Mouse (Mus musculus): Measurements from ENCODE around the gene Gm18596.
"Not testable (repeated sequence)": the region's sequence is repeated elsewhere in the genome, so short reads cannot be mapped to it uniquely, and the experiment has no call there.

Gm18596 gene

DNA sequence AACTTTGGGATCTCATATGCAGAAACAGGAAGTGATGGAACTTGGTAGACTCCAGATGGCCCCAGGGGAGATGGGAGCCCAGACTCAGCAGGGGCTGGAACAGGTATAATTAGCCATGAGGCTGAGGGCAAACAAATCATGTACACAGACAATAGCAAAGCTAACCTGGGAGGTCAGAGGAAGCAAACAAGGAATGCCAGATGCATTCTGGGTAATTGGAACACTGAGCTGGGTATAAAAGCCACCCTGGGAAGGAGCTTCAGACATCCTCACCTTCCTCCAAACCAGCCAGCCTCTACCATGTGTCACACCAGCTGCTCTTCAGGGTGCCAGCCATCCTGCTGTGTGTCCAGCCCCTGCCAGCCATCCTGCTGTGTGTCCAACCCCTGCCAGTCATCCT lies 31.3 kb downstream of the Gm18596 start, which contains the start of gene Gm10024:
Gene Gm10024 (plus strand): TSS at position 301 of the 400 bp plus-strand sequence.
- not testable (repeated sequence) for DNase-seq (ENCODE audit: low spot score)

DNA sequence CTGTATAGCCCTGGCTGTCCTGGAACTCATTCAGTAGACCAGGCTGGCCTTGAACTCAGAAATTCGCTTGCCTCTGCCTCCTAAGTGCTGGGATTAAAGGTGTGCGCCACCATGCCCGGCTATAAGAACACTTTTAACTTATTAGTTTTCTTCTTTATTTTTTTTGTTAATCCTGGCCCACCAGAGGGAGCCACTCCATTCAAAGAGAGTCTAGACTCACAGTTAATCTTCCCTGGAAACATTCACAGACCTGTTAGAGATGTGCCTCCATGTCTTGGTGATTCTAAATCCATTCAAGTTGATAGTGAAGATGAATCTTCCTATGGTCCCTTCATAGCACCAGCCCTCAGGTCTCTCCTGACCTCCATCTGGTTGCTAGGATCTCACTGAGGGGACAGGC lies 32.6 kb downstream of the Gm18596 start:
- DNase-seq (ENCODE audit: low spot score): no peak

DNA sequence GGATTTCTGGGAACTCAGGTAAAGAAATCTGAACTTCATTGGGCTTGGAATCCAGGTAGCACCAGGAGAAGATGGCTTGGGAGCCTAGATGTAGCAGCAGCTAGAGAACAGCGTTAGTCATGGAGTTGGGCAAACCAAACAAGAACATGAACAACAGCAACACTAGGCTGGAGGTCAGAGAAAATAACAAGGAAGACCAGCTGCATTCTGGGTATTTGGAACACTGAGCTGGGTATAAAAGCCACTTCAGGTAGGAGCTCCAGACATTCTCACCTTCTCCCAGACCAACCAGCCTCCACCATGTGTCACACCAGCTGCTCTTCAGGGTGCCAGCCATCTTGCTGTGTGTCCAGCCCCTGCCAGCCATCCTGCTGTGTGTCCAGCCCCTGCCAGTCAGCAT lies 36.1 kb downstream of the Gm18596 start, which contains the start of gene Gm10272:
Gene Gm10272 (plus strand): TSS at position 301 of the 400 bp plus-strand sequence.
- DNase-seq (ENCODE audit: low spot score): no peak

DNA sequence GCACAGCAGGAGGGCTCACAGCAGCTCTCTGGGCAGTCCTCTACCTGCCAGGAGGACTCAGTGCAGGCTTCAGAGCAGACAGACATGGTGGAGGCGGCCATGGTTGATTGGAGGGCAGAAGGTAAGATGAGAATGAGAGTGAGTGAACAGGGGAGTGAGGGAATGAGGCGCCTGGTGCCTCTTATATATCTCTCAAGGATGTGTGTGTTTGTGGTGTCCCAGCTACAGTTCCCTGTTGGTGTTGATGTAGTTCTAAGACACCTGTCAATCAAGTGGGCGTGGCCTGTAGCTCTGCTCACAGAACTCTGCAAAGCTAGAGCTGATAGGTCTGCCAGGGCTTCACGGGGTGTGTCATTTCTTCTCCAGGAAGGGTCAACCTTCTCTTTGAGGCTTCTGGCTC lies 45.3 kb downstream of the Gm18596 start, which contains the start of gene Gm9508:
Gene Gm9508 (minus strand): TSS at position 101 of the 400 bp plus-strand sequence.
- DNase-seq (ENCODE audit: low spot score): no peak
